Mouse (Mus musculus) gastrocnemius, adult 8-10 months (tissue): ENCODE results near the gene Ipo13. TPM values are rescaled to one million over a fixed set of nuclear protein-coding genes. Genes with fewer than 3 reads are reported as not detected.

Experiments used
- DNase-seq, 2 experiments: peaks; one replicate each; pipeline ENCODE4 v3.0.0; 2022; ENCODE audit warnings: low spot score in 2 of 2
- total RNA-seq, 4 experiments: library from RNA; stranded (reverse); gene quantifications; 2 replicates each; pipeline ENCODE4 v1.2.4; 2022

Gene Ipo13
- total RNA-seq, 4 experiments from 2014 or later, result 268 to 350 (median 281) TPM

DNA sequence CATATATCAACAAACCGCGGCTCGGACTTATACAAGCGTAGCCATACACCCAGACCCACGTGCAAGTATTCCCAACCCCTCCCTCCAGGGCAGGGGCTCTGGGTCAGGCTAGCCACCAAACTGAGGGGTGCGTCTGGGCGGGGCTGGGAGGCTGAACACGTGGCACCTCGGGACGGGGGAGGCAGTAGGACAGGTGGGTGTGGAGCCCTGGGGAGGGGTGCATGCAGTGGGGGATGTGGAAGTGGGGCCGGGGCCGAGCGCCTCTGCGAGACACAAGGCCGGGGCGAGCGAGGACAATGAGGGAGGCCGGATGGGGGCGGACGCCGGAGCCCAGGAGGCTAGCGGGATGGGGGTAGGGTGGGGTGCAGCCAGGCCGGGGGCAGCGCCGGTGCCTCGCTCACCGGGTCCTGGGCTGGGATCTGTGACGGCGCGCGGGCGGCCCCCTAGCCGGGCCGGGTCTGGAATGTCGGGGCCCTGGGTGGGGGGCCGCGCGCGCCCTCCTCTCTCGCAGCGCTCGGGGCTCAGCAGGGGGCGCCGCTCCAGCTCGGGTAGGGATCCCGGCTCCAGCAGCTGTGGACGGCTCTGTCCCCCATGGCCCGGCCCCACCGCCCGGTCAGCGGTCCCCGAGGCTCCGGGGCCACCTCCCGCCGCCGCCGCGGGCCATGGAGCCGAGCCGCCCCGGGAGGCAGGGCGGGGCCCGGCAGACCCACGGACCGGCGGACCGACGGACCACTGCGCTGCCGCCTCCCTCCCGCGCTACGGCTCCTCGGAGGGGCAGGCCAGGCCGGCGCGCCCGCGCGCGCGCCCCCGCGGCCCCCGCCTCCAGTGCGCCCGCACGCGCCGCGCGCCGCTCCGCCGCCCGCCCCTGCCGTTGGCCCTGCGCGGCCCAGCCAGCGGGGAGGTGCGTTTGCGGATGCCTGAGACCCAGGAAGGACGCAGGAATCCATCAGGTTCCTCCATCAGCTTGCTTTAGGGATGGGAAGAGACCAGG, 31.8 kb downstream of the Ipo13 start, which contains the start of gene B4galt2:
B4galt2 (minus strand) TSS at position 787 of the 991 bp plus-strand sequence.
- peak in 1 of 2 experiments; percentile 41 for DNase-seq

GRCm38 (mm10) chr4:117878703-117879102, 36.1 kb downstream of the Ipo13 start:
- DNase-seq, result no peak

DNA sequence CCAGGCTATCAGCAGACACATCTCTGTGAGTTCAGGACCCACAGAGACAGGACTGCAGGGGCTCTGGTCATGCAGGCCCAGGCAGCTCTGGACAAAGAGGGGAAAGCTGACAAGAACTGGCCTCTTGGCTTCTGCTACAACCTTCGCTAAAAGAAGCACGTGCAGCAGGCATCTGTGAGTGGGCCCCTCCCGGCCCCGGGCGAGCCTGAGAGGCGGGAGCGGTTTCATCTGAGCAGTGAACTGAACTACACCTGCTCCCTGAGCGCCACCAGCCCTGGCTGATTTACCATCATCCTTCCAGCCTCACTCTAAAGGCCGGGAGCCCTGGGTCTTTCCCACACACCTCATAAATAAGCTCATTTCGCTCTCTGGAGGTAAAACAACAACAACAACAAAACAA, 36.5 kb downstream of the Ipo13 start:
- no peak for DNase-seq

DNA sequence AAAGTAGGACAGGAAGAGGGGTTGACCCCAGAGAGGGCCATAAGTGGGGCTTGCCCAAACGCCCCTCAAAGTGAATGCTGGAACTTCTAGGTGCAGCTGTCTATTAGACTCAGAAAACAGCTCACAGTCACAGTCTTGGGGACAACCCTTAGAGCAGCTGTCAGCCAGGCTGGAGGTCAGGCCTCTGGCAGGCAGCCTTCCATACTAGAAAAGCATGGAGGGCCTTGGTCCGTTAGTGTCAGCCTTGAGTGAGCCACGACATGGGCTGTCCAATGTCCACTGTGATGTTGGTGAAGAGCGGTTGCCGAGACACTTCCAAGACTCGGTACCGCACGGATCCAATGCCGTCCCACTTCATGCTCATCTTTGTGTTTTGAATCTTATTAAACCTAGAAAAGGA, 41.2 kb downstream of the Ipo13 start:
- no peak for DNase-seq

DNA sequence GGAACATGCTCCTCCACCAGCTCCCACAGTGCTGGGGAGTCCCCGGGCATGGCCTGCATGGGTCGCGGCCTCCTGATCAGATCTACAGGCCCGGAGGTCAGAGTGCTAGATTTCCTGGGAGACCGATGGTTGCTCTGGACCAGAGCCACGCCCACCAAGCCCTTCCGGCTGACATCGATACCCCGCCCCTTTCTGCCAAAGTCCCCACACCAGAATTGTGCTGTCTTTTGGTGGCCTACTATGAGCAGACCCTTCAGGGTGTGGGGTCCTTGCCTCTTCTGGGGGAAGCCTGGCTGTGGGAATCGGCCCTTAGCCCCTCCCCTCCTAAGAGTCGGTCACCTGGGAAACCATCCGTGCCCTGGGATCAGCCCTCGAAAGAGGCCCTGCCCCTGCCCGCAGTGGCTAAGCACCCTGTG, 42.3 kb downstream of the Ipo13 start, which contains the start of gene Ccdc24:
Ccdc24 (minus strand) TSS at position 87 of the 416 bp plus-strand sequence.
- no peak for DNase-seq

- DNase-seq, result no peak
Measured at GRCm38 (mm10) chr4:117871787-117872186, 43.0 kb downstream of the Ipo13 start.

DNA sequence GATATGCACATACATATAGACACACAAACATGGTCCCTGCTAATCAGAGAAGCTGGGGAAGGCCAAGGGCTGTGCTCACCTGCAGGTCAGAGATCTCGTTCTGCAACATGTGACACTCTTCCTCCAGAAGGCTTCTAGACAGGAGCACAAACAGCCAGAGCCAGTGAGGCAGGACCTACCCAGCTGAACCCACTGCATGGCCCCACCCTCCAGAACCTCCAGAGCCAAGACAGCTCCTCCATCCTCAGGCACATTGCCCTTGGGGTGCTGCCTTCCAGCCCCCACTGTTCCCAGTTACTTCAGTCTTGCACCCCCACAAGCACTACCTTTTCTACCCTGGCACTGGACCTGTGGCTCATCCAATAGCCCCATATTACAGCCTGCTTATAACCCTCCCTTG, 44.4 kb downstream of the Ipo13 start:
- DNase-seq, result no peak

- no peak for DNase-seq
Measured at GRCm38 (mm10) chr4:117869317-117869716, 45.5 kb downstream of the Ipo13 start.

GRCm38 (mm10) chr4:117867823-117868222, 47.0 kb downstream of the Ipo13 start:
- DNase-seq, result no peak

DNA sequence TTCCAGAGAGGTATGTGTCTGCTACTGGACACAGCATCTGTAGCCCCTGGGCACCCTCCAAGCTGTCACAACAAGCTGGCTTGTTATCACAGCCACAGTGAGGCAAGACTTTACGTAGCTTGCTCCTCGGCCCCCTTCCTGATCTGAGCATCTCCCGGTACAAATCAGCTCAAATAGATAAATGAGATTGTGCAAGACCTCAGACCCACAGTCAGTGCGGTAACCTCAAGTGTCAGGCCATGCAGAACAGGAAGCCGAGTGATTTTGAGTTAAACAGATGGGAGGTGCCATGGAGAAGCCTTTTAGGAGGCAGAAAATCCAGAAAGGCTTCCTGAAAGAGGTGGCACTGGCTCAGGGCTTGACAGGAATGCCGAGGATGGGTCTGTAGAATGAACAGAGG, 47.8 kb downstream of the Ipo13 start:
- DNase-seq, result no peak

DNA sequence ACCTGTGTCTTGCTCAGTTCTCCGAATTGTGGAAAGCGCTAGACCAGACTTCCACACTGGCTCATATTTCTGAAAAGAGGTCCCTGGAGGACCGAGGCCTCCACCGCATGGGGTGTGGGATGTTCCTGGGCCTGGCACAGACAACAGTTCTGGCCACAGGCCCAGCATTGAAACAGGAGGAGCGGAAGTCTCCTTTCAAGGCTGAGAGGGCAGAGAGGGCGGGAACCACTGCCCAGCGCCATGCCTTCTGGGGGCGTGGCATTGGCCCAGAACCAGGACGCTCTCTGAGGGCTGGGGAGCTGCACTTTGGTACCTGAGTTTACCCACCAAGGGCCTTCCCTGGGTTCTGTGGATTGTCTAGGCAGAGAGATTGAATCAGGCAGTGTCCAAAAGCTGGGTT, 48.7 kb downstream of the Ipo13 start:
- DNase-seq, result peak; percentile 71 to 86

DNA sequence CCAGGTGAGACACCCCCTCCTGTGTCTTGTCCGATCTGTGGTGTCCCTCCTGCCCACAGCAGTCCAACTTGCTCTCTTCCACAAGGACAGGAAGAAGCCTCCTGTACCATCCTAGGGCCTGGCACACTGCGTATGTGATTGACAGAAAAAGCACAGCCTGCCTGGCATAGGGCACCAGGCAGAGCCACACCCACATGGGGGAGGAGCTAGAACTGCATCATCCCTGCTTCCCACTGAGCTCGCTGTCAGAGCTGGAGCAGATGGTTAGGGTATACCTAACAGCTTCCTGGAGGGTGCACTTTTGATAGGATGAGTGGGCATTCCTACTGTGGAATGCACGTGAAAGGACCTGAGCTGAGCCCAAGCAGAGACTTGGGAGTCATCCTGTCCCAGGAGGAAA, 52.0 kb downstream of the Ipo13 start:
- no peak for DNase-seq

DNA sequence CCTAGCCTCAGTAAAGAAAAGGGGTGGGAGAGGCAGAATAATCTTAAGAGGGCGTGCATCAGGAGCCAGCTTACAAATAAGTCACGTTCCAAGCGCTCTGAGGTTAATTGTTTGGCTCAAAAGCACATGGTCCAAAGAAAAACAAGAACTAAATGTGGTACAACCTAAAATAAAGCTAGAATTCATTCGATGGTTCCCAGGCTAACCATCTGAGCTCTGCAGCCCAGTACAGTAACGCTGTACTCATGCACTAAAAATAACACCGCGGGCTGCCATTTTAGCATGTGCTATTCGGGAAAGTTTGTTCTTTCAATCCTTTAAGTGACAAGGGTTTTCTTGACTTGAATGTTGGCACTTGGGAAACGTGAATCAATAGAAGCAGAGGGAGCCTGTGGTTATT, 54.2 kb downstream of the Ipo13 start:
- no peak for DNase-seq

GRCm38 (mm10) chr4:117858794-117859193, 56.0 kb downstream of the Ipo13 start:
- DNase-seq, result peak; percentile 40 to 68

DNA sequence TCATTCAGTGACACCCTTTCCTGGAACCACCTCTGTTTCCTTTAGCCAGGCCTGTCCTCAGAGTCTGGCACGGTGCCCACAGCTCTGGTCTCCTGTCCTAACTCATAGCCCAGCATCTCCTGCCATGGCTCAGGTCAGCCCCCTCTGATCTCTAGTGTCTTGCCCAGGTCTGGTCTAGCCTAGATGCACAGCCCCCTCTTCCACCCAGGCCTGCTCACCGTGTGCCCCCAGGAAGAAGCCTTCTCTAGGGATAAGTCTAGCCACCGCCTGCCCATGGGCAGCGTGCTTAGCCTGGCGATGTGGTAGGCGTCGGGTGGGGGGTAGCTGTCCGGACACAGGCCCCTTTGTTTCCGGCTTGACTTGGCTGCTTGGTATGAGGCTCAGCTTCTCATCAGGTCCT, 59.7 kb downstream of the Ipo13 start:
- no peak for DNase-seq

DNA sequence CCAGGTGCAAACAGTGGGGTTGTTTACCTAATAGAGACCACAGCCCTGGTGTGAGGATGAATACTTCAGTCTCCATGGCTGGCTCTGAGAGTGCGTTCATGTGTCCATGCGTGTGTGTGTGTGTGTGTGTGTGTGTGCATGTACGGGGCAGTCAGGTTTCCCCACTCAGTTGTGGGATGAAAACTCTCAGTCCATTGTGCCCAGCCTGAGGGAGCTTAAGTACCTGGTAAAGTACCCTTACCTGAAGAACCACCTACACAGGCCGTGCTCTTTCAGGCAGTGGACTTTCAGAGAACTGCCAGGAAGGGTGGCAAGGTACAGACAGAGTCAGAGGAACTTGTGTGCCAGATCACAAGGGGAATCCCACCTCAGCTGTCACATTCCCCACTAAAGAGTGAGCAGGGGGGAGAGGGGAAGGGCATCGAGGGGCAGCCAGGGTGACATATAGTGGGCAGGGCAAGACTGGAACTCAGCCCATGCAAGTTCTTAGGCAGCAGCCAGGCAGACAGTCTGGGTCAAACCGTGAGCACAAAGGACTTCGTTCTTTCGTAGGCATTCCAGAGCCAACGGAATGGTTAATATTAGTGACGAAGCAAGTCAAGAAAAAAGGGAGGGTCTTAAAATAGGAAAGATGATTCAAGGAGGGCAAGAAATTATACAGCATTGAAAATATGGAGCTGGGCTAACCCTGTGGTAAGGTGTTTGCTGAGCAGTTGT, 62.5 kb downstream of the Ipo13 start:
- DNase-seq, result no peak

GRCm38 (mm10) chr4:117850871-117851270, 63.9 kb downstream of the Ipo13 start:
- DNase-seq, result no peak

GRCm38 (mm10) chr4:117850176-117850575, 64.6 kb downstream of the Ipo13 start:
- peak in 1 of 2 experiments; percentile 73 for DNase-seq

DNA sequence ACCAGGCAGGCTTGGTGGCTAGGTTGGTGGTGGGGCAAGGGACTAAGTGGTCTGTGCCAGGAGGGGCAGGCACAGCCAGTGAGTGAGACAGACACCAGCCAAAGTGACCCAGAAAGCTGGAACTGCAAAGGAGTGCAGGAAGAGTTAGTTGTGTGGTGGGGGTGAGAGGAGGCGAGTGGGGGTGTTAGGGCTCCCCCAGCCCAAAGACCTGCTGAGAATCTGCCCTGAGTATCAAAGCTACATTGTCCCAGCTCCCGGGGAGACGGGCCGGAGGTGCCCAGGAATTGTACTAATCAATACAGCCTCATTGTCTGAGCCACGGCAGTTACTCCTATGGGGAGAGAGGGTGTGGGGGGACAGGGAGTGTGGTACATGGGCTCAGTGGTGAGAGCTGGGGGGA, 65.3 kb downstream of the Ipo13 start:
- DNase-seq, result no peak

DNA sequence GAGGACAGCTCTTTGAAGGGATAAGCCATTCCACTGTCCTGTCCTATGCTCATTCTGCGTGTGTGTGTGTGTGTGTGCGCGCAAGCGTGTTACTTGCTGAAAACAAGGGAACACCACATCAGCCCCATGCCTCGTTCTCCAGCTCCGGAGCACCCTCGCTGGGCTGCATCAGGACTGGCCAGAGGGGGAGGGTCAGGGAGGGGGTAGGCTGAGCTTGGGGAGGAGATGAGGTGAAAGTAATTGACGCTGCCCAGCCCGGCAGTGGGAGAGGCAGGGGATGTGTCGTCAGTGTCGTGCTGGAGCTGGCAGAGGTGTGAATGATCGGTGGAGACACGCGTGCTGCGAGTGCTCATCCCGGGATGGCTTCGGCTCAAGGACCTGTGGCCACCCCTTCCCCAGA, 65.7 kb downstream of the Ipo13 start:
- DNase-seq, result no peak

DNA sequence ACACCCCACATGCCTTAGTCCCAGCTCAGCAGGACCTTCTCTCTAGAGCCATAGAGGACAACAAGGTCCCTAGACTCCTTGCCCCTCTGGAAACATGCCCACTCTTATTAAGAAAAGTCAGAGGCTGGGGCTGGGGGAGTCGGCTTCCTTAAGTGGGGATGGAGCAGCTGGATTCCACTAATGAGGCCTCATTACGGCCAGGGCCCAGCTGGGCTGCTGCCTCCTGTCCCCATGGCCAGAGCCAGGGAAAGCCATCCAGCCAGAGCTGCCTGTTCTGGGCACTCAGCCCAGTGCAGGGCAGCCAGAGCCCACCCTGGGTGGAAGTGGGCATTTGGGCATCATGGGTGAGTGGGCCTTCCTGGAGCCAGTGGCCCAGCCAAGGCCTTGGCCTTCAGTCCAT, 67.8 kb downstream of the Ipo13 start:
- no peak for DNase-seq

- DNase-seq, result no peak
Measured at GRCm38 (mm10) chr4:117846261-117846660, 68.5 kb downstream of the Ipo13 start.
